In genomic region chr10:52726674-52727073, GRCm38 (mm10) we compare ENCODE assay signal across 20 mouse cellular contexts. TPM values are rescaled to one million over a fixed set of nuclear protein-coding genes. Genes with fewer than 3 reads are reported as not detected.
A peak's percentile ranks its signal among the peaks of the same experiment; 100 is the strongest.
DNase-seq lines count a peak whose midpoint lies in the region; ATAC-seq and TF ChIP-seq lines count a peak whose summit lies in the region.
"Had no signal": no experiment of that assay in that cellular context is flagged by ENCODE, and none has a peak within 500 bp of the region (broad histone marks: within the 10 kb centered on the region; RNA-seq: fewer than 3 reads in every experiment).

No protein-coding gene starts in this region.

- no peaks in the 10 kb centered on the region for H3K4me1 ChIP-seq in lung, embryonic 14.5 days (ENCODE audit: insufficient read depth)
- no peaks in the 10 kb centered on the region for H3K4me1 ChIP-seq in lung, postnatal 0 days (ENCODE audit: insufficient read depth, low read depth, low read length)
- no peaks in the 10 kb centered on the region for H3K4me1 ChIP-seq in midbrain, embryonic 11.5 days (ENCODE audit: control insufficient read depth, insufficient read depth, low read length)
- no peaks in the 10 kb centered on the region for H3K4me1 ChIP-seq in midbrain, embryonic 14.5 days (ENCODE audit: control insufficient read depth, insufficient read depth, low read length)

- no peaks in the 10 kb centered on the region for H3K27me3 ChIP-seq in lung, embryonic 14.5 days (ENCODE audit: insufficient read depth, low read length)
- H3K27me3 ChIP-seq in lung, postnatal 0 days (replicated peaks; ENCODE audit: insufficient read depth, low read length), result no peaks in the 10 kb centered on the region
- no peaks in the 10 kb centered on the region for H3K27me3 ChIP-seq in midbrain, embryonic 11.5 days (ENCODE audit: control insufficient read depth, insufficient read depth, low read length)
- no peaks in the 10 kb centered on the region for H3K27me3 ChIP-seq in midbrain, embryonic 14.5 days (ENCODE audit: control insufficient read depth, insufficient read depth, low read length)
- H3K27me3 ChIP-seq: CH12.LX, Patski had no signal

- 36% methylated on average over 5 of the region's 5 CpGs for WGBS in lung, embryonic 14.5 days
- WGBS in lung, postnatal 0 days, result 53% methylated on average over 5 of the region's 5 CpGs
- 74% methylated on average over 5 of the region's 5 CpGs for WGBS in midbrain, embryonic 11.5 days
- 78% methylated on average over 5 of the region's 5 CpGs for WGBS in midbrain, embryonic 14.5 days

- no peak overlapping the region for H3K9ac ChIP-seq in lung, embryonic 14.5 days
- no peak overlapping the region for H3K9ac ChIP-seq in lung, postnatal 0 days (replicated peaks; ENCODE audit: low read depth)
- no peak overlapping the region for H3K9ac ChIP-seq in midbrain, embryonic 11.5 days (ENCODE audit: low read length)
- H3K9ac ChIP-seq in midbrain, embryonic 14.5 days (replicated peaks; ENCODE audit: low read length), result no peak overlapping the region

- H3K27ac ChIP-seq in lung, embryonic 14.5 days (ENCODE audit: low read depth), result 0 out of 2 replicates have a peak overlapping the region, but pooled peaks have one; percentile 38
- H3K27ac ChIP-seq in lung, postnatal 0 days (ENCODE audit: low read length), result no peak overlapping the region
- H3K27ac ChIP-seq in midbrain, embryonic 11.5 days (ENCODE audit: low read depth, low read length), result no peak overlapping the region
- no peak overlapping the region for H3K27ac ChIP-seq in midbrain, embryonic 14.5 days (replicated peaks; ENCODE audit: low read depth, low read length)

- peak; percentile 49; the same call in 1 of the 2 replicates for ATAC-seq in lung, embryonic 14.5 days (ENCODE audit: insufficient read depth)
- no peak for ATAC-seq in lung, postnatal 0 days
- no peak for ATAC-seq in midbrain, embryonic 11.5 days (ENCODE audit: low FRiP score)
- ATAC-seq in midbrain, embryonic 14.5 days (ENCODE audit: low FRiP score, low TSS enrichment), result no peak
- ATAC-seq: activated CD4-positive, CD25-positive, alpha-beta regulatory T cell, adult 4 months; CD4-positive, CD25-positive, alpha-beta regulatory T cell, adult 4 months; Patski had no signal

- no peak overlapping the region for H3K4me3 ChIP-seq in lung, embryonic 14.5 days (ENCODE audit: low read depth, low read length)
- no peak overlapping the region for H3K4me3 ChIP-seq in lung, postnatal 0 days (ENCODE audit: low read depth, low read length)
- no peak overlapping the region for H3K4me3 ChIP-seq in midbrain, embryonic 11.5 days (ENCODE audit: low read depth, low read length)
- H3K4me3 ChIP-seq in midbrain, embryonic 14.5 days (replicated peaks; ENCODE audit: low read depth, low read length), result no peak overlapping the region

- no peaks in the 10 kb centered on the region for H3K36me3 ChIP-seq in lung, embryonic 14.5 days (ENCODE audit: insufficient read depth)
- no peaks in the 10 kb centered on the region for H3K36me3 ChIP-seq in lung, postnatal 0 days (ENCODE audit: insufficient read depth, low read length)
- no peaks in the 10 kb centered on the region for H3K36me3 ChIP-seq in midbrain, embryonic 11.5 days (ENCODE audit: control insufficient read depth, insufficient read depth, low read length)
- no peaks in the 10 kb centered on the region for H3K36me3 ChIP-seq in midbrain, embryonic 14.5 days (ENCODE audit: control insufficient read depth, insufficient read depth, low read length)
- H3K36me3 ChIP-seq: G1E had no signal

- no peak for TF ChIP-seq CTCF in lung, embryonic 14.5 days (IDR thresholded peaks at IDR 0.05; ENCODE audit: low read depth)
- TF ChIP-seq CTCF in lung, postnatal 0 days (IDR thresholded peaks at IDR 0.05), result no peak

- H3K9me3 ChIP-seq in lung, embryonic 14.5 days (ENCODE audit: low read depth, low read length), result no peaks in the 10 kb centered on the region
- no peaks in the 10 kb centered on the region for H3K9me3 ChIP-seq in lung, postnatal 0 days (ENCODE audit: low read length)
- H3K9me3 ChIP-seq in midbrain, embryonic 11.5 days (ENCODE audit: control insufficient read depth, low read length), result no peaks in the 10 kb centered on the region
- H3K9me3 ChIP-seq in midbrain, embryonic 14.5 days (ENCODE audit: control insufficient read depth, low read length), result no peaks in the 10 kb centered on the region
- H3K9me3 ChIP-seq: G1E had no signal

- peak; percentile 57 for DNase-seq in lung, embryonic 14.5 days
- DNase-seq in lung, postnatal 0 days (ENCODE audit: low spot score), result no peak
- DNase-seq in midbrain, embryonic 11.5 days (ENCODE audit: low spot score, missing footprints), result peak; percentile 54
- no peak for DNase-seq in midbrain, embryonic 14.5 days
- DNase-seq: adrenal gland, adult 2 months; adrenal gland, adult 8-10 months; adrenal gland, postnatal 10 days; adrenal gland, postnatal 14 days; adrenal gland, postnatal 25 days; adrenal gland, postnatal 36 days; B cell, adult 2 months; cerebellum, adult 11 months; cerebellum, adult 11-12 months; cerebellum, adult 18-20 months had no signal

- no peak for TF ChIP-seq EP300 in lung, postnatal 0 days (IDR thresholded peaks at IDR 0.05)

- no peak overlapping the region for H3K4me2 ChIP-seq in lung, embryonic 14.5 days
- H3K4me2 ChIP-seq in lung, postnatal 0 days (replicated peaks; ENCODE audit: low read depth, low read length), result no peak overlapping the region
- no peak overlapping the region for H3K4me2 ChIP-seq in midbrain, embryonic 11.5 days
- no peak overlapping the region for H3K4me2 ChIP-seq in midbrain, embryonic 14.5 days (ENCODE audit: low read length)

RNA-seq across cellular contexts. Expression of gene Slc35f1, which starts 36.3 kb away (rescaled TPM):
- polyA plus RNA-seq in lung, embryonic 14.5 days (2014; fragmentation: Nextera tagmentation; extraction: Ambion mirVana), result 1.6 TPM in 2 replicates
- 0.05 and 0.13 TPM in 2 replicates for polyA plus RNA-seq in lung, postnatal 0 days (2015; fragmentation: Nextera tagmentation; extraction: Ambion mirVana)
- polyA plus RNA-seq in midbrain, embryonic 11.5 days (2014; fragmentation: Nextera tagmentation; extraction: Ambion mirVana), result 11.6 and 12.6 TPM in 2 replicates
- 35.6 and 43.0 TPM in 2 replicates for polyA plus RNA-seq in midbrain, embryonic 14.5 days (2014; fragmentation: Nextera tagmentation; extraction: Ambion mirVana)
- polyA plus RNA-seq: activated CD4-positive, CD25-positive, alpha-beta regulatory T cell, adult 4 months; C2C12; CD4-positive, CD25-positive, alpha-beta regulatory T cell, adult 4 months; G1E had no signal

Comparison
In these comparisons a context has a peak if more than half of its experiments do, and no peak if none do; other contexts are left out.
1. DNase-seq: peak in lung, embryonic 14.5 days (single experiment) and midbrain, embryonic 11.5 days (single experiment); none in lung, postnatal 0 days (single experiment) and midbrain, embryonic 14.5 days (single experiment).